Mouse (Mus musculus) embryonic facial prominence, embryonic 10.5 days (tissue): ENCODE measurements at regions not wholly inside any gene's neighbourhood (a gene's known extent, or its start where the extent isn't known, plus 50 kb on each side); places are given as distances from the start of the nearest gene placed in this dataset.

Experiments used
- DNase-seq: peaks from one replicate; pipeline ENCODE4 v3.0.0-alpha.2; 2017; ENCODE audit warnings: low spot score
- H3K27ac ChIP-seq: fragments of 300-500 bp; sonication (generic); replicated peaks from 2 replicates; pipeline ENCODE4 v1.5.1; 2016; ENCODE audit warnings: mild to moderate bottlenecking
- H3K27me3 ChIP-seq: fragments of 300-500 bp; sonication (generic); replicated peaks from 2 replicates; pipeline ENCODE4 v1.6.1; 2016; ENCODE audit warnings: low read depth, mild to moderate bottlenecking; ENCODE audit not compliant: poor library complexity, severe bottlenecking
- H3K36me3 ChIP-seq: fragments of 300-500 bp; sonication (generic); replicated peaks from 2 replicates; pipeline ENCODE4 v1.6.1; 2016; ENCODE audit warnings: mild to moderate bottlenecking, moderate library complexity
- H3K4me1 ChIP-seq: fragments of 300-500 bp; sonication (generic); 2 replicates; pipeline ENCODE4 v1.6.1; 2016
- H3K4me3 ChIP-seq: fragments of 300-500 bp; sonication (generic); 2 replicates; pipeline ENCODE4 v1.5.1; 2016; ENCODE audit warnings: mild to moderate bottlenecking, moderate library complexity
- H3K9me3 ChIP-seq: fragments of 300-500 bp; sonication (generic); 2 replicates; pipeline ENCODE4 v1.6.1; 2016; ENCODE audit warnings: mild to moderate bottlenecking
- WGBS: fragments of 180-500 bp; shearing (Covaris S2); methylation state at CpG from one replicate; pipeline ENCODE4 v1.1.7; 2016; 5-methylcytosine and 5-hydroxymethylcytosine counted together

- Histone ChIP-seq H3K4me1 (peaks cover 4% of the 10 kb centered on the region; the same call in 1 of the 2 replicates), H3K4me3 (no peak overlapping the region), H3K27me3 (no peaks in the 10 kb centered on the region), H3K9me3 (no peaks in the 10 kb centered on the region), H3K36me3 (no peaks in the 10 kb centered on the region), H3K27ac (no peak overlapping the region)
- 81% methylated on average over 5 of the region's 5 CpGs for WGBS
- DNase-seq = no peak
These were observed 74.4 kb downstream of the Mettl11b start for GRCm38 (mm10) chr1:163650577-163651180.

- peaks cover 21% of the 10 kb centered on the region for H3K4me1 ChIP-seq
- no peak for DNase-seq
- H3K27ac ChIP-seq = no peak overlapping the region
- WGBS = 90% methylated on average over 1 of the region's 1 CpGs
- H3K4me3 ChIP-seq = no peak overlapping the region
- H3K36me3 ChIP-seq = no peaks in the 10 kb centered on the region
- H3K27me3 ChIP-seq = no peaks in the 10 kb centered on the region
- H3K9me3 ChIP-seq = no peaks in the 10 kb centered on the region
These were observed 82.9 kb downstream of the Mettl11b start for GRCm38 (mm10) chr1:163642091-163642490.

DNA sequence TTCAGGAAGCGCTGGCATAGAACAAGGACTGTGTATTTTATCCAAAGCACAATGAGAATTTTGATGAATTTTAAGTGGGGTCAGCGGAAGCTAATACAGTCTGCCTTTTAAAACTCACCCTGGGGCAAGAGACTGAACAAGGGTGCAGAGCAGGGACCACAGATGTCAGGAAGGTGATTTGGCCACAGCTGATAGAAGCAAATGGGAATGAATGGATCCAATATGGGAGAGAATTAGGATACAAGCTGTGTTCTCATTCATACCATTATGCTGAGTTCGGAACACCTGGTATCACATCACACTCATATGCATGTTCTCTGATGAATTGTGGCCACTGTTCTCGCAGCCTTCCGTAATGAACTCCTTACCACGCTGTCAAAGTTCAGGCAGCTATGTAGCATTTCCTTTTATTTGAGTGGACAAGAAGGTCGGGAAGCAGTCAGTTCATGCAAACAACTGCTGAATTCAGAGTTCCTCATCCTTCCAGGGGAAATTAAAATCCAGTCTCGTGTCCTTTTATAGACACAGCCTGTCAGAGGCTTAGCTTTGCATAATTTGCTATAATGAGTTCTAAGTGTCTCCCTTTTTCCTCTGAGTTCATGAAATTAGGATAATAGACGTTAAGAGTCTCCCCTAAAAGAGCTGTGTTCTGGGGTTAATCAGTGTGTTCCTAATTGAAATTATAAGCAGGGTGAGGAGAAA, 84.4 kb downstream of the Mettl11b start:
- Histone ChIP-seq H3K27ac (peak overlapping the region; percentile 3; the same call in 1 of the 2 replicates), H3K27me3 (no peaks in the 10 kb centered on the region), H3K4me3 (no peak overlapping the region), H3K9me3 (no peaks in the 10 kb centered on the region), H3K4me1 (peaks cover 21% of the 10 kb centered on the region), H3K36me3 (no peaks in the 10 kb centered on the region)
- peak; percentile 36 for DNase-seq
- WGBS = 39% methylated on average over 9 of the region's 9 CpGs

DNA sequence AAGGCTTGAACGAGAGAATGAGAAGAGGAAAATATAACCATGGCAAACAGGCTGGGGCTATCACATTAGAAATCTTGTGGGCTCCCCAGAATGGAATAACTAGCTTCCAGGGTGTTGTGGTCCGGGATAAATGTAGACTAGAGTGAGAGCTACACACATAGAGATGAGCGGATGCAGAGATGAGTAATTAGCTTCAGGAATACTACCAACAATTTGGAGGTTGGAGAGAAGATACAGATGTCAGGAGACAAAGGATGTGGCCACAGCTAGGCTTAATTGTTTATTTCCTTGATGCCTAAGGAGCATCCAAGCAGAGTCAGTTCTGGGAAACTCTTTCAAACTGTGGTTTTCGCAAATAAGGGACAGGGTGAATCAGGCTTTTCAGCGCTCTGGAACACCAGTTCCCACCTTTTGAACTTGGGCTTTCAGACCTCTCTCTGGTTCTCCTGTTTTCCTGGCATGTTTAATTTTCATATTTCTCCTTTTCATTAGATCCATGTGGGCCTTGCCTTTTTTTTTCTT, 94.7 kb downstream of the Mettl11b start:
- 88% methylated on average over 5 of the region's 5 CpGs for WGBS
- DNase-seq = no peak
- H3K4me3 ChIP-seq = no peak overlapping the region
- H3K27ac ChIP-seq = no peak overlapping the region
- no peaks in the 10 kb centered on the region for H3K9me3 ChIP-seq
- no peaks in the 10 kb centered on the region for H3K27me3 ChIP-seq
- no peaks in the 10 kb centered on the region for H3K4me1 ChIP-seq
- H3K36me3 ChIP-seq = no peaks in the 10 kb centered on the region

GRCm38 (mm10) chr1:163624887-163625286, 100.1 kb downstream of the Mettl11b start:
- DNase-seq = no peak
- no peaks in the 10 kb centered on the region for H3K36me3 ChIP-seq
- no peak overlapping the region for H3K27ac ChIP-seq
- H3K9me3 ChIP-seq = no peaks in the 10 kb centered on the region
- peaks cover 7% of the 10 kb centered on the region for H3K4me1 ChIP-seq
- no peak overlapping the region for H3K4me3 ChIP-seq
- H3K27me3 ChIP-seq = no peaks in the 10 kb centered on the region
- 91% methylated on average over 4 of the region's 4 CpGs for WGBS

DNA sequence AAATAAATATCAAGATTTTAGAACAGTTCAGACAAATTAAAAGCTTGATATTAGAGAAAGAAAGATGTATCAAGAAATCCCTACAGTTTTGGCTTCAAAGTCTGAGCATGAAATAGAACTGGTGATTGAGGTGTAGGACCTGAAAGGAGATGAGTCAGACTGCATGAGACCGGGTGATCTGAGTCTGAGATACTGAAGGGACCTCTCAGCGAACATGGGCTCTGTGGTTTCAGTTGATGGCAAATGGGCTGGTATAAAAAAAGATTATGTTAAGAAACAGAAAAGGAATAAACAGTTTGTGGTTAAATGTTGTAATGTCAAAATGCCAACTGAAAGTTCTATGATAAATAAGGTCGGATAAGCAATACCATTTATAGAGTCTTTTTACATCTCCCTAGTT, 103.7 kb downstream of the Mettl11b start:
- no peak for DNase-seq
- 94% methylated on average over 3 of the region's 3 CpGs for WGBS
- no peaks in the 10 kb centered on the region for H3K27me3 ChIP-seq
- H3K4me3 ChIP-seq = no peak overlapping the region
- no peaks in the 10 kb centered on the region for H3K9me3 ChIP-seq
- H3K36me3 ChIP-seq = no peaks in the 10 kb centered on the region
- H3K27ac ChIP-seq = no peak overlapping the region
- peaks cover 19% of the 10 kb centered on the region for H3K4me1 ChIP-seq

DNA sequence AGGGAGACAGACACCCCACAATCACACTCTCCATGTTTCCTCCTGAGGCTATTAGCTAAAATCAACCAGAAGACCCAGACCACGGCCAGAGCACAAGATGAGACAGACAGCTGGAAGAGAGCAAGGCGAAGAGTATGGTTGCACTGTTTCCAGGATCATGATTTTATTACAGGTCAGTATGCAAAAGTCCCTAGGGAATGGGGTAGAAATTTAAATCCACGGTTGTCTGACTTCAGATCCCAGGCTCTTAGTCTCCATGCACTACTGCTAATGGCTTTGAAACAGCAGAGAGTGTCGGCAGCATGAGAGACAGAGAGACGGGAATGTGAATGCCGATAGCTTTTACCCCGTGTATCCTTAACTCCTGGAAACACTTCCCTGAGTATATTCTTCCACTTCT, 105.2 kb downstream of the Mettl11b start:
- DNase-seq = no peak
- WGBS = 44% methylated on average over 7 of the region's 7 CpGs
- H3K27me3 ChIP-seq = no peaks in the 10 kb centered on the region
- no peak overlapping the region; the same call in 1 of the 2 replicates for H3K27ac ChIP-seq
- no peaks in the 10 kb centered on the region for H3K36me3 ChIP-seq
- H3K9me3 ChIP-seq = no peaks in the 10 kb centered on the region
- peaks cover 19% of the 10 kb centered on the region for H3K4me1 ChIP-seq
- H3K4me3 ChIP-seq = no peak overlapping the region

GRCm38 (mm10) chr1:163618132-163618531, 106.9 kb downstream of the Mettl11b start:
- 26% methylated on average over 3 of the region's 3 CpGs for WGBS
- Histone ChIP-seq H3K27ac (no peak overlapping the region; the same call in 1 of the 2 replicates), H3K4me3 (no peak overlapping the region), H3K4me1 (peaks cover 19% of the 10 kb centered on the region), H3K27me3 (no peaks in the 10 kb centered on the region), H3K36me3 (no peaks in the 10 kb centered on the region), H3K9me3 (no peaks in the 10 kb centered on the region)
- peak; percentile 31 for DNase-seq

DNA sequence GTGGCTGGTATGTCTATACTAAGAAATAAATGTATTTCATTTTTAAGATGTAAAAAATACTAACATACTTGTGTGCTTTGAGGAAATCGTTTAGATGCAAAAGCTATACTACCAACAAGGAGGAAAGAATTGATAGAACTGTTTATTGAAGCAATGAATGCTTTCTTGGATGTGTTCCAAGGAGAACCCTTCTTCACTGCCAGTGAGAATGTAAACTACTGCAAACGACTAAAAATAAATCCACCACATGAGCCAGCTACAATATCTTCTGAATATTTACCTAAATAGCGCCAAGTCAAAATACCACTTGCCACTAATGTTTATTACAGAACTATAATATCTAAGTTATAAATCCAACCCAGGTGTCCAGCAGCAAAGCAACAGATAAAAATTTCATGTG, 108.4 kb downstream of the Mettl11b start:
- Histone ChIP-seq H3K4me3 (no peak overlapping the region), H3K27me3 (no peaks in the 10 kb centered on the region), H3K4me1 (peaks cover 19% of the 10 kb centered on the region), H3K27ac (no peak overlapping the region), H3K9me3 (no peaks in the 10 kb centered on the region), H3K36me3 (no peaks in the 10 kb centered on the region)
- DNase-seq = no peak
- WGBS = 84% methylated on average over 3 of the region's 3 CpGs

DNA sequence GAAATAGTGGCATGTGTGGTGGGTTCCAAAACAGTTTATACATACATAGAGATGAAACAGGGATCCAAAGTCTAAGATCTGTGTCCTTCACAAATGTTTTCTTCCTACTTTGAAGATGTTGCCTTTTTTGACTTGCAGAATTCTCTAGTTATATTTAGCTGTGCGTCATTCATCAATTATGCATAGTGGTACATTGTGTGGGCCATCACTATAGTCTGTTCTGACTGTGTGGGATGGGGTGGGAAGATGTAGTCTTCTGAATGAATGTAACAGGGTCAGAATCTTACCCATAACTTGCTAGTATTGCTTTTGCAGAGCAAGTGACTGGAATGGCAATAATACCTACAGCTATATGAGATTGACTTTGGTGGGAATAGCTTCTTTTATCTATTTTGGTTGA, 116.6 kb downstream of the Mettl11b start:
- WGBS = 96% methylated on average over 1 of the region's 1 CpGs
- no peaks in the 10 kb centered on the region for H3K36me3 ChIP-seq
- H3K4me3 ChIP-seq = no peak overlapping the region
- H3K9me3 ChIP-seq = no peaks in the 10 kb centered on the region
- 0 out of 2 replicates have a peak, but pooled peaks cover 8% of the 10 kb centered on the region for H3K4me1 ChIP-seq
- no peaks in the 10 kb centered on the region for H3K27me3 ChIP-seq
- no peak for DNase-seq
- H3K27ac ChIP-seq = no peak overlapping the region

DNA sequence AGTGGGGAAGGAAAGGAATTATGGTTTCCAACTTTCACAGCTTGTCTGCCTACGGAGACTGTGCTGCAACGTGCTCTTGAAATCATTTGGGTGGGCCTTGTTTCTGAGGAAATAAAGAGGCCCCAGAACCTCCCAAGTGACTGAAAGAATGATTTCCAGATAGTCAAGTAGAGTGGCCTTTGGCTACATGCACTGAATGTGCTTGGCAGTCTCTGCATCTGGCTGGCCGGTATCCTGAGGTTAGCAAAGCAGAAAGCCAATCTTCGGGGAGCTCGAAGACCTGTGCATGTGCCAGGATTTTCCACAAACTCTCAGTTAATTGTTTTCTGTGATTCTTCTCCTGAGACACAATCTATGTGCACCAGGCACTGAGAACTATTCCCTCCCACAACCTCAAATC, 117.3 kb downstream of the Mettl11b start:
- no peak overlapping the region for H3K27ac ChIP-seq
- H3K36me3 ChIP-seq = no peaks in the 10 kb centered on the region
- no peaks in the 10 kb centered on the region for H3K9me3 ChIP-seq
- DNase-seq = no peak
- WGBS = 82% methylated on average over 5 of the region's 5 CpGs
- H3K27me3 ChIP-seq = no peaks in the 10 kb centered on the region
- H3K4me3 ChIP-seq = no peak overlapping the region
- H3K4me1 ChIP-seq = 0 out of 2 replicates have a peak, but pooled peaks cover 8% of the 10 kb centered on the region

GRCm38 (mm10) chr1:163599926-163600890, 124.8 kb downstream of the Mettl11b start:
- WGBS = 66% methylated on average over 7 of the region's 7 CpGs
- H3K4me3 ChIP-seq = no peak overlapping the region
- no peak for DNase-seq

More at GRCm38 (mm10) chr1:163599926-163600890, 124.8 kb downstream of the Mettl11b start:
- Histone ChIP-seq H3K9me3 (no peaks in the 10 kb centered on the region), H3K27me3 (no peaks in the 10 kb centered on the region), H3K36me3 (no peaks in the 10 kb centered on the region), H3K4me1 (peaks cover 16% of the 10 kb centered on the region), H3K27ac (no peak overlapping the region)
